Mouse (Mus musculus) embryonic fibroblast, embryonic 13.5 days (primary cell): ENCODE measurements around the gene Sepsecs.

ENCODE experiments used
- CTCF ChIP-seq: IDR thresholded peaks from 2 replicates; pipeline ENCODE4 v1.5.1; 2011; ENCODE audit warnings: mild to moderate bottlenecking, control low read depth, low read length, moderate library complexity, borderline replicate concordance; ENCODE audit not compliant: insufficient read depth
- POLR2A ChIP-seq: IDR thresholded peaks from 2 replicates; pipeline ENCODE4 v1.6.1; 2011; ENCODE audit warnings: low read depth, mild to moderate bottlenecking, control low read depth, low read length, moderate library complexity

- TF ChIP-seq CTCF (no peak), POLR2A (no peak)
Measured at GRCm38 (mm10) chr5:52609672-52610071, 59.8 kb downstream of the Sepsecs start.
